Mouse (Mus musculus): Measurements from ENCODE around the gene Fcamr. TPM values are rescaled to one million over a fixed set of nuclear protein-coding genes. Genes with fewer than 3 reads are reported as not detected.
A peak's percentile ranks its signal among the peaks of the same experiment; 100 is the strongest.

Gene Fcamr
- 4.0 and 4.2 TPM in 2 replicates for polyA plus RNA-seq (2012; rRNA removed)

- WGBS: 88% methylated on average over 8 of the region's 8 CpGs
- peaks cover 14% of the 10 kb centered on the region; the same call in 1 of the 2 replicates for H3K4me1 ChIP-seq (ENCODE audit: control insufficient read depth, insufficient read depth, low read length)
- H3K27me3 ChIP-seq (replicated peaks; ENCODE audit: control insufficient read depth, insufficient read depth, low read length): no peaks in the 10 kb centered on the region
- no peak within 1 kb of the TSS for H3K27ac ChIP-seq (ENCODE audit: insufficient read depth, low read depth, low read length)
- no peaks in the 10 kb centered on the region for H3K36me3 ChIP-seq (ENCODE audit: control insufficient read depth, insufficient read depth, low read length)
- H3K4me3 ChIP-seq (ENCODE audit: insufficient read depth, low read depth, low read length): no peak within 1 kb of the TSS
- TF ChIP-seq CTCF (conservative IDR thresholded peaks at IDR 0.05; ENCODE audit: insufficient read depth, insufficient read length, low read depth, low read length) (no peak), POLR2A (IDR thresholded peaks at IDR 0.05; ENCODE audit: low read depth, low read length) (no peak)
- no peak for DNase-seq
Observed at GRCm38 (mm10) chr1:130800602-130801001, at the start of gene Fcamr. TSS of gene Fcamr (plus strand) at chr1:130800902.

- no peak for TF ChIP-seq POLR2A (IDR thresholded peaks at IDR 0.05; ENCODE audit: low read depth, low read length)
- TF ChIP-seq CTCF (conservative IDR thresholded peaks at IDR 0.05; ENCODE audit: insufficient read depth, insufficient read length, low read depth, low read length): no peak
- no peak overlapping the region for H3K27ac ChIP-seq (ENCODE audit: insufficient read depth, low read depth, low read length)
Observed at GRCm38 (mm10) chr1:130759689-130760088, 41.0 kb upstream of the Fcamr start.

GRCm38 (mm10) chr1:130761597-130761996, 39.1 kb upstream of the Fcamr start:
- H3K27me3 ChIP-seq (replicated peaks; ENCODE audit: control insufficient read depth, insufficient read depth, low read length): no peaks in the 10 kb centered on the region
- H3K36me3 ChIP-seq (ENCODE audit: control insufficient read depth, insufficient read depth, low read length): no peaks in the 10 kb centered on the region
- DNase-seq: no peak
- H3K4me3 ChIP-seq (ENCODE audit: insufficient read depth, low read depth, low read length): no peak overlapping the region
- H3K4me1 ChIP-seq (ENCODE audit: control insufficient read depth, insufficient read depth, low read length): no peaks in the 10 kb centered on the region
- WGBS: 83% methylated on average over 1 of the region's 1 CpGs
- no peak overlapping the region for H3K27ac ChIP-seq (ENCODE audit: insufficient read depth, low read depth, low read length)
- TF ChIP-seq POLR2A (IDR thresholded peaks at IDR 0.05; ENCODE audit: low read depth, low read length) (no peak), CTCF (conservative IDR thresholded peaks at IDR 0.05; ENCODE audit: insufficient read depth, insufficient read length, low read depth, low read length) (no peak)

More at GRCm38 (mm10) chr1:130759689-130760088, 41.0 kb upstream of the Fcamr start:
- WGBS: 84% methylated on average over 9 of the region's 9 CpGs
- Histone ChIP-seq H3K27me3 (replicated peaks; ENCODE audit: control insufficient read depth, insufficient read depth, low read length) (no peaks in the 10 kb centered on the region), H3K4me1 (ENCODE audit: control insufficient read depth, insufficient read depth, low read length) (no peaks in the 10 kb centered on the region), H3K4me3 (ENCODE audit: insufficient read depth, low read depth, low read length) (no peak overlapping the region), H3K36me3 (ENCODE audit: control insufficient read depth, insufficient read depth, low read length) (no peaks in the 10 kb centered on the region)
- no peak for DNase-seq

GRCm38 (mm10) chr1:130762045-130762760, 38.5 kb upstream of the Fcamr start:
- DNase-seq: no peak
- H3K27me3 ChIP-seq (replicated peaks; ENCODE audit: control insufficient read depth, insufficient read depth, low read length): no peaks in the 10 kb centered on the region
- H3K4me3 ChIP-seq (ENCODE audit: insufficient read depth, low read depth, low read length): no peak overlapping the region
- WGBS: 80% methylated on average over 3 of the region's 3 CpGs
- no peaks in the 10 kb centered on the region for H3K36me3 ChIP-seq (ENCODE audit: control insufficient read depth, insufficient read depth, low read length)
- no peak overlapping the region for H3K27ac ChIP-seq (ENCODE audit: insufficient read depth, low read depth, low read length)
- TF ChIP-seq POLR2A (IDR thresholded peaks at IDR 0.05; ENCODE audit: low read depth, low read length) (no peak), CTCF (conservative IDR thresholded peaks at IDR 0.05; ENCODE audit: insufficient read depth, insufficient read length, low read depth, low read length) (no peak)
- no peaks in the 10 kb centered on the region for H3K4me1 ChIP-seq (ENCODE audit: control insufficient read depth, insufficient read depth, low read length)

GRCm38 (mm10) chr1:130764027-130764461, 36.7 kb upstream of the Fcamr start:
- Histone ChIP-seq H3K27ac (ENCODE audit: insufficient read depth, low read depth, low read length) (no peak overlapping the region), H3K4me1 (ENCODE audit: control insufficient read depth, insufficient read depth, low read length) (no peaks in the 10 kb centered on the region), H3K4me3 (ENCODE audit: insufficient read depth, low read depth, low read length) (no peak overlapping the region), H3K36me3 (ENCODE audit: control insufficient read depth, insufficient read depth, low read length) (no peaks in the 10 kb centered on the region), H3K27me3 (replicated peaks; ENCODE audit: control insufficient read depth, insufficient read depth, low read length) (no peaks in the 10 kb centered on the region)
- no peak for DNase-seq
- TF ChIP-seq CTCF (conservative IDR thresholded peaks at IDR 0.05; ENCODE audit: insufficient read depth, insufficient read length, low read depth, low read length): no peak
- TF ChIP-seq POLR2A (IDR thresholded peaks at IDR 0.05; ENCODE audit: low read depth, low read length): no peak
- 72% methylated on average over 12 of the region's 12 CpGs for WGBS

GRCm38 (mm10) chr1:130767066-130767465, 33.6 kb upstream of the Fcamr start:
- peak; percentile 10 for DNase-seq
- H3K36me3 ChIP-seq (ENCODE audit: control insufficient read depth, insufficient read depth, low read length): no peaks in the 10 kb centered on the region
- TF ChIP-seq CTCF (conservative IDR thresholded peaks at IDR 0.05; ENCODE audit: insufficient read depth, insufficient read length, low read depth, low read length) (no peak), POLR2A (IDR thresholded peaks at IDR 0.05; ENCODE audit: low read depth, low read length) (no peak)
- 75% methylated on average over 5 of the region's 5 CpGs for WGBS
- no peaks in the 10 kb centered on the region for H3K4me1 ChIP-seq (ENCODE audit: control insufficient read depth, insufficient read depth, low read length)
- no peak overlapping the region for H3K27ac ChIP-seq (ENCODE audit: insufficient read depth, low read depth, low read length)
- no peak overlapping the region for H3K4me3 ChIP-seq (ENCODE audit: insufficient read depth, low read depth, low read length)
- H3K27me3 ChIP-seq (replicated peaks; ENCODE audit: control insufficient read depth, insufficient read depth, low read length): no peaks in the 10 kb centered on the region

- H3K4me3 ChIP-seq (ENCODE audit: insufficient read depth, low read depth, low read length): no peak overlapping the region
- H3K4me1 ChIP-seq (ENCODE audit: control insufficient read depth, insufficient read depth, low read length): no peaks in the 10 kb centered on the region
- H3K36me3 ChIP-seq (ENCODE audit: control insufficient read depth, insufficient read depth, low read length): no peaks in the 10 kb centered on the region
- no peak for TF ChIP-seq CTCF (conservative IDR thresholded peaks at IDR 0.05; ENCODE audit: insufficient read depth, insufficient read length, low read depth, low read length)
- TF ChIP-seq POLR2A (IDR thresholded peaks at IDR 0.05; ENCODE audit: low read depth, low read length): no peak
- DNase-seq: no peak
- no peak overlapping the region for H3K27ac ChIP-seq (ENCODE audit: insufficient read depth, low read depth, low read length)
- no peaks in the 10 kb centered on the region for H3K27me3 ChIP-seq (replicated peaks; ENCODE audit: control insufficient read depth, insufficient read depth, low read length)
- 94% methylated on average over 2 of the region's 2 CpGs for WGBS
Observed at GRCm38 (mm10) chr1:130769925-130770324, 30.8 kb upstream of the Fcamr start.
